Mouse (Mus musculus) induced T-regulatory cell, adult 2 months (primary cell): ENCODE results near the gene Aox1.
A peak's percentile ranks its signal among the peaks of the same experiment; 100 is the strongest.

Experiments used
- DNase-seq: peaks from one replicate; pipeline ENCODE4 v3.0.0-alpha.2; 2012; ENCODE audit warnings: low read depth

Gene Aox1

GRCm38 (mm10) chr1:58111315-58111714, 81.6 kb downstream of the Aox1 start:
- no peak for DNase-seq

- DNase-seq: peak; percentile 21
Measured at GRCm38 (mm10) chr1:58112880-58113279, 83.1 kb downstream of the Aox1 start, which contains the start of gene Aox3. TSS of gene Aox3 (plus strand) at chr1:58113130.

DNA sequence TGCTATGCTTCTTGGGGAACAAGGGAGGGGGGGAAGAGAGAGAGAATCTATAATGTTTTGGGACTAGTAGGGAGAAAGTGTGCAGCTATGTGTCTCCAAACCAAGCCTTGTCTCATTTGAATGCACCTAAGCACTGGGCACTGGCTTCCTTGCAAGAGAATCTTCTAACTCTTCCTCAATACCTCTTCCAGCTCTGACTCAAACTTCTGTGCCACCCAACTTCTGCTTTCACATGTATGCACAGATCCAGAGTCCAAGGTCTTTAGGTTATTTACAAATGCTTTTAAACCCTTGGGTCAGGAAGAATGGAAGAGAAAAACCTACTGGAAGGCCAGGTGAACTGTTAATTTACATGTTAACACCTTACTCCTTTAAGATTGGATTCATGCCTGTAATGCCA, 83.7 kb downstream of the Aox1 start:
- no peak for DNase-seq

GRCm38 (mm10) chr1:58114021-58114560, 84.4 kb downstream of the Aox1 start:
- no peak for DNase-seq

- DNase-seq: no peak
Measured at GRCm38 (mm10) chr1:58114666-58115375, 85.1 kb downstream of the Aox1 start.

GRCm38 (mm10) chr1:58118231-58118630, 88.5 kb downstream of the Aox1 start:
- DNase-seq: no peak

DNA sequence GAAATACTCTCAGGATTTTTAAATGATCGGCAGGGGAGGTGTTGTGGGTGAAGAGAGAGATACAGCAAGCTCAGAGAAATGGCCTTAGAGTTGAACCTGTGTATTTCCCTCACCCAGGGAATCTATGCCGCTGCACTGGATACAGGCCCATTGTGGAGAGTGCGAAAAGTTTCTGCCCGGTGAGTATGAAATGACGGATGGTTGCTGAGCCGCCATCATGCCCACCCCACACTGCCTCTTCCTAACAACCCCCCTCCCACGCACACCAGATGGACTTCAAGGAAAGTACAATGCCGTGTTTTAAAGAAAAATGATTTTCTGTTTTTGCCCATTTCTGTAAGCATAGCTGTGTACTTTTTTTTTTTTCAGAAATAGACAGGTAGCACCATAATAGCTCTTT, 95.2 kb downstream of the Aox1 start:
- DNase-seq: no peak

- DNase-seq: no peak
Measured at GRCm38 (mm10) chr1:58137891-58138290, 108.2 kb downstream of the Aox1 start.

DNA sequence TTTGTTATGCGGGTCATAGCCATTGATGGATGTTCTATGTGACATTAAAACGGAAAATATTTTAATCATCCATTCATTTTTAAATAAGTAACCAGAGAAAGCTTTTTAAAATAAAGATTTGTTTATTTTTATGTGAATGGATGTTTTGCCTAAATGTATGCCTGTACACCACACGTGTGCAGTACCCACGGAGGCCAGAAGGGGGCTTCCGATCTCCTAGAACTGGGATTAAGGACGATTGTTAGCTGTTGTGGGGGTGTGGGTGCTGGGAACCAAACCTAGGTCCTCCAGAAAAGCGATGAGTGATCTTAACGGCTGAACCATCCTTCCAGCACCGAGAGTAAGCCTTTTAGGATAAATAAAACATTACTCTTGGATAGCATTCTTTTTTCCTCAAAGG, 109.3 kb downstream of the Aox1 start:
- DNase-seq: peak; percentile 10

DNA sequence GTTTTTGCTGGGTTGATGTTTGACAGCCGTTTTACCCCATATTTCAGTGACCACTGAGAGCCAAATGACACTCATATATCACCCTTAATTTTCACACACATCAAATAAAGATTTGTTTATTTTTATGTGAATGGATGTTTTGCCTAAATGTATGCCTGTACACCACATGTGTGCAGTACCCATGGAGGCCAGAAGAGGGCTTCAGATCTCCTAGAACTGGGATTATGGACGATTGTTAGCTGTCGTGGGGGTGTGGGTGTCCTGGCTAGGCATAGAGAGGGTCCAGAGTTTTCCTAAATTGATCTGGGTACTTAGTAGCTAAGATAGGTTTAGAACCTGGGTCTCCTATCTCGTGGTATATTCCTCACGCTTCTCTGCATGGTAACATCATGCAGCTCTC, 110.9 kb downstream of the Aox1 start:
- peak; percentile 6 for DNase-seq

GRCm38 (mm10) chr1:58144384-58145069, 114.8 kb downstream of the Aox1 start:
- no peak for DNase-seq

GRCm38 (mm10) chr1:58146026-58146425, 116.3 kb downstream of the Aox1 start:
- DNase-seq: no peak

- DNase-seq: no peak
Measured at GRCm38 (mm10) chr1:58147776-58148175, 118.0 kb downstream of the Aox1 start.

- no peak for DNase-seq
Measured at GRCm38 (mm10) chr1:58152247-58152646, 122.5 kb downstream of the Aox1 start.
